Mouse (Mus musculus) liver, postnatal 0 days (tissue): ENCODE measurements at regions not wholly inside any gene's neighbourhood (a gene's known extent, or its start where the extent isn't known, plus 50 kb on each side); places are given as distances from the start of the nearest gene placed in this dataset.

Experiments
- ATAC-seq: fragments of 200-750 bp; cut with Nextera tagmentation; 2 replicates; pipeline ENCODE4 v1.8.0; 2017; ENCODE audit warnings: mild to moderate bottlenecking, moderate library complexity
- DNase-seq: peaks from one replicate; pipeline ENCODE4 v3.0.0-alpha.2; 2016
- H3K27ac ChIP-seq: fragments of 300-500 bp; sonication (generic); 2 replicates; pipeline ENCODE4 v1.5.1; 2014; ENCODE audit warnings: antibody characterized with exemption, moderate library complexity, mild to moderate bottlenecking, low read depth
- H3K27me3 ChIP-seq: fragments of 300-500 bp; sonication (generic); 2 replicates; pipeline ENCODE4 v1.6.1; 2014; ENCODE audit warnings: low read length, control low read depth, mixed read lengths; ENCODE audit not compliant: insufficient read depth
- H3K36me3 ChIP-seq: fragments of 300-500 bp; sonication (generic); replicated peaks from 2 replicates; pipeline ENCODE4 v1.6.1; 2014; ENCODE audit warnings: mild to moderate bottlenecking, control low read depth, low read length, moderate library complexity, mixed read lengths; ENCODE audit not compliant: insufficient read depth
- H3K4me1 ChIP-seq: fragments of 300-500 bp; sonication (generic); 2 replicates; pipeline ENCODE4 v1.6.1; 2014; ENCODE audit warnings: antibody characterized with exemption, mild to moderate bottlenecking, control low read depth; ENCODE audit not compliant: insufficient read depth
- H3K4me2 ChIP-seq: fragments of 300-500 bp; sonication (generic); 2 replicates; pipeline ENCODE4 v1.6.1; 2014; ENCODE audit warnings: low read depth, mild to moderate bottlenecking, low read length, moderate library complexity, mixed read lengths
- H3K4me3 ChIP-seq: fragments of 300-500 bp; sonication (generic); 2 replicates; pipeline ENCODE4 v1.5.1; 2014; ENCODE audit warnings: low read depth, low read length
- H3K9ac ChIP-seq: fragments of 300-500 bp; sonication (generic); replicated peaks from 2 replicates; pipeline ENCODE4 v1.6.1; 2014; ENCODE audit warnings: mild to moderate bottlenecking, moderate library complexity
- H3K9me3 ChIP-seq: fragments of 300-500 bp; sonication (generic); 2 replicates; pipeline ENCODE4 v1.6.1; 2016; ENCODE audit warnings: mild to moderate bottlenecking, control low read depth, low read length, mixed read lengths
- CTCF ChIP-seq: sonication (generic); IDR thresholded peaks from 2 replicates; pipeline ENCODE4 v1.5.1; 2016; ENCODE audit warnings: antibody characterized with exemption, low read depth
- EP300 ChIP-seq: IDR thresholded peaks from 2 replicates; pipeline ENCODE4 v1.6.1; 2016; ENCODE audit warnings: antibody characterized with exemption, low read depth, mild to moderate bottlenecking
- WGBS: fragments of 180-500 bp; shearing (Covaris S2); extraction: QIAGEN DNeasy Blood & Tissue Kit; methylation state at CpG from one replicate; pipeline ENCODE4 v1.1.7; 2014; ENCODE audit not compliant: insufficient replicate concordance; 5-methylcytosine and 5-hydroxymethylcytosine counted together

- Histone ChIP-seq H3K4me3 (no peak overlapping the region), H3K4me1 (no peaks in the 10 kb centered on the region)
- no peak for DNase-seq
Measured at GRCm38 (mm10) chr11:71871297-71871696, 121.6 kb downstream of the Wscd1 start.

GRCm38 (mm10) chr11:71866690-71867089 lies 117.0 kb downstream of the Wscd1 start:
- no peak for TF ChIP-seq EP300
- no peak for TF ChIP-seq CTCF
- Histone ChIP-seq H3K27me3 (no peaks in the 10 kb centered on the region), H3K4me3 (no peak overlapping the region), H3K9ac (no peak overlapping the region), H3K4me1 (no peaks in the 10 kb centered on the region), H3K27ac (no peak overlapping the region), H3K36me3 (no peaks in the 10 kb centered on the region), H3K9me3 (no peaks in the 10 kb centered on the region), H3K4me2 (no peak overlapping the region)
- 74% methylated on average over 12 of the region's 12 CpGs for WGBS
- ATAC-seq = no peak
- DNase-seq = no peak

More at GRCm38 (mm10) chr11:71871297-71871696, 121.6 kb downstream of the Wscd1 start:
- Histone ChIP-seq H3K9me3 (no peaks in the 10 kb centered on the region), H3K36me3 (no peaks in the 10 kb centered on the region), H3K9ac (no peak overlapping the region), H3K4me2 (no peak overlapping the region), H3K27me3 (no peaks in the 10 kb centered on the region), H3K27ac (no peak overlapping the region)
- no peak for ATAC-seq
- TF ChIP-seq EP300 (no peak), CTCF (no peak)
- 70% methylated on average over 7 of the region's 7 CpGs for WGBS

GRCm38 (mm10) chr11:71857926-71858325 lies 108.2 kb downstream of the Wscd1 start:
- no peak overlapping the region for H3K27ac ChIP-seq

GRCm38 (mm10) chr11:71855557-71855956 lies 105.8 kb downstream of the Wscd1 start:
- H3K9ac ChIP-seq = no peak overlapping the region
- WGBS = 48% methylated on average over 1 of the region's 1 CpGs

More at GRCm38 (mm10) chr11:71857926-71858325, 108.2 kb downstream of the Wscd1 start:
- no peak overlapping the region for H3K4me3 ChIP-seq
- WGBS = 76% methylated on average over 8 of the region's 8 CpGs
- no peaks in the 10 kb centered on the region for H3K36me3 ChIP-seq
- no peak overlapping the region for H3K9ac ChIP-seq
- no peaks in the 10 kb centered on the region for H3K4me1 ChIP-seq
- no peak overlapping the region for H3K4me2 ChIP-seq
- no peaks in the 10 kb centered on the region for H3K27me3 ChIP-seq
- H3K9me3 ChIP-seq = no peaks in the 10 kb centered on the region
- TF ChIP-seq CTCF (no peak), EP300 (no peak)
- ATAC-seq (no peak), DNase-seq (no peak)

GRCm38 (mm10) chr11:71855058-71855457 lies 105.3 kb downstream of the Wscd1 start:
- Histone ChIP-seq H3K9me3 (no peaks in the 10 kb centered on the region), H3K9ac (no peak overlapping the region), H3K4me1 (no peaks in the 10 kb centered on the region), H3K27ac (no peak overlapping the region), H3K36me3 (no peaks in the 10 kb centered on the region), H3K4me2 (no peak overlapping the region), H3K27me3 (no peaks in the 10 kb centered on the region), H3K4me3 (no peak overlapping the region)
- 62% methylated on average over 3 of the region's 3 CpGs for WGBS
- ATAC-seq (no peak), DNase-seq (no peak)
- TF ChIP-seq EP300 (no peak), CTCF (no peak)

More at GRCm38 (mm10) chr11:71855557-71855956, 105.8 kb downstream of the Wscd1 start:
- H3K36me3 ChIP-seq = no peaks in the 10 kb centered on the region
- DNase-seq (no peak), ATAC-seq (no peak)
- H3K9me3 ChIP-seq = no peaks in the 10 kb centered on the region
- no peak overlapping the region for H3K4me2 ChIP-seq
- H3K27ac ChIP-seq = no peak overlapping the region
- H3K4me3 ChIP-seq = no peak overlapping the region
- H3K4me1 ChIP-seq = no peaks in the 10 kb centered on the region
- no peak for TF ChIP-seq EP300
- no peak for TF ChIP-seq CTCF
- no peaks in the 10 kb centered on the region for H3K27me3 ChIP-seq

- no peak overlapping the region for H3K27ac ChIP-seq
- no peak overlapping the region for H3K4me3 ChIP-seq
- WGBS = 49% methylated on average over 9 of the region's 9 CpGs
- H3K9ac ChIP-seq = no peak overlapping the region
- H3K4me1 ChIP-seq = no peaks in the 10 kb centered on the region
- no peak overlapping the region for H3K4me2 ChIP-seq
- H3K9me3 ChIP-seq = no peaks in the 10 kb centered on the region
- TF ChIP-seq EP300 (no peak), CTCF (peak; percentile 63)
- no peaks in the 10 kb centered on the region for H3K36me3 ChIP-seq
- ATAC-seq (no peak), DNase-seq (no peak)
- no peaks in the 10 kb centered on the region for H3K27me3 ChIP-seq
Measured at GRCm38 (mm10) chr11:71847684-71848367, 98.1 kb downstream of the Wscd1 start.
